Mouse (Mus musculus): Measurements from ENCODE around the gene Midn.

DNA sequence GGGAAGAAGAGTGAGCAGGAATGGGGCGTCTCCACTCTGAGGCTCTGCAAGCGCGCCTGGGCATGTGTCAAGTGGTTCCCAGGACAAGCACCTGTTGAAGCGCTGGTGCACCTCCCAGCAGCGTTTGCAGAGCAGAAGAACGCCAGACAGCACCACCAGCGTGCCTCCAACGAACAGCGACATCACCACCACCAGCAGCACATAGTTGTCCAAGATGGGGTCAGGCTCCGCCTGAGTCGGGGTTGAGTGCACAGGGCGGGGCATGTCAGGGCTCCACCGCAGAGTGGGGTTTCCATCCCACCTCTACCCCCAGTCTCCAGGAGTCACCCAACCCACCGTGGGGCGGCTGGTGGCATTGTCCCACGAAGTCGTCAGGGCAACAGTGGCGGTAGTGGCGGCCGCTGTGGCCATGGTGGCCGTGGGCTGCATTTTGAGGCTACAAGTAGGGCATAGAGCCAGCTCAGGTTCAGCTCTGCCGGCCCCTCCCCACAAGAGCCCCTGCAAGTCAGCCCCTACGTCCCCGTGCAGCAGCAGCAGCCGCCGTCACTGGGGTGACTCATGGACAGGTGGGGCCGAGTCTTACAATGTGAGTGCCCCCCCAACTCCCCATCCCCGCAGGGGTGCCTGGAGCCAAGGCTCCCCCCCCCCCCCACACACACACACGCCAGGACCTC lies 11.0 kb upstream of the Midn start:
- TF ChIP-seq CTCF (IDR thresholded peaks at IDR 0.05; ENCODE audit: control insufficient read depth, insufficient read depth, low read length) (no peak), POLR2A (IDR thresholded peaks at IDR 0.05; ENCODE audit: borderline replicate concordance, control insufficient read depth, low read depth, low read length) (no peak)
